Mouse (Mus musculus): Measurements from ENCODE around the gene Msx1. TPM values are rescaled to one million over a fixed set of nuclear protein-coding genes. Genes with fewer than 3 reads are reported as not detected.
"Not testable (repeated sequence)": the region's sequence is repeated elsewhere in the genome, so short reads cannot be mapped to it uniquely, and the experiment has no call there.

The Msx1 gene
- total and polyA plus RNA-seq, 3 experiments, result 2.3 to 3.7 (median 3.1) TPM

DNA sequence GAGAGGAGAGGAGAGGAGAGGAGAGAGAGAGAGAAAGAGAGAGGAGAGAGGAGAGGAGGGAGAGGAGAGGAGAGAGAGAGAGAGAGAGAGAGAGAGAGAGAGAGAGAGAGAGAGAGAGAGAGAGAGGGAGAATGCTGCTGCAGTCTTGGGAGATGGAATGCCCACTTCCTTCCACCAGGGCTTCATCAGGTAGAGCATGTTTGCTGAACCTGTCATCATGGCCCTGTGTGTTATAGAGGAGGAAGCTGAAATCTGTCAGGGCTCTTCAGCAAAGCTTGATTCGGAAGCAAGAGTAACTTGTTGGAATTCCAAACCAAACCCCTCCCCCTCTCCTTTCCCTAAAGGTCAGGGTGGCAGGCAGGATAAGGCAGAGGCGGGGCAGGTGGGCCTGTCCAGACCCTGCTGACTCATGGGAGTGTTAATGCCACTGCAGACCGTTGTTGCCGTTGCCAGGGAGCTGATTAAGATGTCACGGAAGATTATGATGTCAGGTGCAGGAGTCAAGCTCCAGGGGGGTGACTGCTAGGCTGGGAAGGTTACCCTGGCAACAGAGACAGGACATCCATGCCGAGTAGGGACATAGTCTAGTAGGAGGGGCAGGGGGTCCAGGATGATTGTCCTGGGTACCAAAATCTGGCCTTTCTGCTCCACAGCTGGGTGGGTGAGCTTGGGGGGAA lies 11.3 kb upstream of the Msx1 start:
- WGBS, result 7% methylated on average over 6 of the region's 6 CpGs
- H3K79me2 ChIP-seq (replicated peaks; ENCODE audit: control insufficient read depth, insufficient read depth, low read length), result no peaks in the 10 kb centered on the region
- H3K27me3 ChIP-seq (ENCODE audit: control insufficient read depth, insufficient read depth, low read length), result peaks cover 18% of the 10 kb centered on the region
- DNase-seq, result no peak
- H3K9ac ChIP-seq (ENCODE audit: low read depth, low read length), result no peak overlapping the region
- H3K4me1 ChIP-seq (ENCODE audit: control insufficient read depth, insufficient read depth, low read length), result no peaks in the 10 kb centered on the region
- H3K4me3 ChIP-seq, result no peak overlapping the region
- TF ChIP-seq CTCF (IDR thresholded peaks at IDR 0.05) (no peak), EP300 (IDR thresholded peaks at IDR 0.05; ENCODE audit: insufficient read depth, low read depth, low read length) (no peak), POLR2A (IDR thresholded peaks at IDR 0.05; ENCODE audit: insufficient read depth, low read depth, low read length) (no peak)
- H3K27ac ChIP-seq, result no peak overlapping the region
- intact Hi-C loops (cut with DNase I), result no loop called here
- H3K36me3 ChIP-seq (ENCODE audit: control insufficient read depth, insufficient read depth, low read length), result no peaks in the 10 kb centered on the region

GRCm38 (mm10) chr5:37832766-37833165 lies 8.4 kb upstream of the Msx1 start:
- 26% methylated on average over 6 of the region's 6 CpGs for WGBS
- H3K4me1 ChIP-seq (ENCODE audit: control insufficient read depth, insufficient read depth, low read length), result no peaks in the 10 kb centered on the region
- TF ChIP-seq POLR2A (IDR thresholded peaks at IDR 0.05; ENCODE audit: insufficient read depth, low read depth, low read length) (no peak), CTCF (IDR thresholded peaks at IDR 0.05) (no peak), EP300 (IDR thresholded peaks at IDR 0.05; ENCODE audit: insufficient read depth, low read depth, low read length) (no peak)
- no peak overlapping the region for H3K27ac ChIP-seq
- H3K27me3 ChIP-seq (ENCODE audit: control insufficient read depth, insufficient read depth, low read length), result peaks cover 28% of the 10 kb centered on the region
- no peak overlapping the region for H3K4me3 ChIP-seq
- H3K79me2 ChIP-seq (replicated peaks; ENCODE audit: control insufficient read depth, insufficient read depth, low read length), result no peaks in the 10 kb centered on the region
- DNase-seq, result no peak
- H3K9ac ChIP-seq (ENCODE audit: low read depth, low read length), result no peak overlapping the region
- no peaks in the 10 kb centered on the region for H3K36me3 ChIP-seq (ENCODE audit: control insufficient read depth, insufficient read depth, low read length)
- intact Hi-C loops (cut with DNase I), result no loop called here

DNA sequence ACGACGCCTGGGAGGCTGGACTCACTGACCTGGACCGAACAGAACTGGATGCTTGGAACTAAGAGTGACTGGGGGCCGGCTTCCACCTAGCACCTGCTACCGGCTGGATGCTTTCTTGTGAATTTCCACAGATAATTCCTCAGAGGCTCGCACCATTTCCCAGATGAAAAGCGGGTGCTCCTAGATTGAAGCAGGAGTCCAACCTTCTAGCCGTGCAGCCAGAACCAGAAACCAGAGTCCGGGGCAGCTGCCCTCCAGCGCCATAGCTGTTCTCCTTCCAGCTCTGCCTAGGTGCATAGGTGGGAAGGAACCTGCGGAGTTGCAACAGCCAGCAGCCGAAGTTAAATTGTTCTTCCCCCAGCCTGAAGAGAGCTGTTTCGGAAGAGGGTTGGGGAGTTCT lies 7.6 kb upstream of the Msx1 start:
- intact Hi-C loops (cut with DNase I), result no loop called here
- DNase-seq, result no peak
- H3K27me3 ChIP-seq (ENCODE audit: control insufficient read depth, insufficient read depth, low read length), result peaks cover 30% of the 10 kb centered on the region
- no peak overlapping the region for H3K9ac ChIP-seq (ENCODE audit: low read depth, low read length)
- WGBS, result 13% methylated on average over 13 of the region's 13 CpGs
- TF ChIP-seq EP300 (IDR thresholded peaks at IDR 0.05; ENCODE audit: insufficient read depth, low read depth, low read length) (no peak), CTCF (IDR thresholded peaks at IDR 0.05) (no peak)
- H3K4me3 ChIP-seq, result no peak overlapping the region
- no peaks in the 10 kb centered on the region for H3K4me1 ChIP-seq (ENCODE audit: control insufficient read depth, insufficient read depth, low read length)
- H3K36me3 ChIP-seq (ENCODE audit: control insufficient read depth, insufficient read depth, low read length), result no peaks in the 10 kb centered on the region
- no peaks in the 10 kb centered on the region for H3K79me2 ChIP-seq (replicated peaks; ENCODE audit: control insufficient read depth, insufficient read depth, low read length)
- H3K27ac ChIP-seq, result no peak overlapping the region

- DNase-seq; intact Hi-C loops (cut with DNase I); H3K79me2 ChIP-seq (replicated peaks; ENCODE audit: control insufficient read depth, insufficient read depth, low read length); H3K9ac ChIP-seq (ENCODE audit: low read depth, low read length); H3K27ac ChIP-seq; H3K4me1 ChIP-seq (ENCODE audit: control insufficient read depth, insufficient read depth, low read length); H3K36me3 ChIP-seq (ENCODE audit: control insufficient read depth, insufficient read depth, low read length); H3K4me3 ChIP-seq: not testable (repeated sequence)
- peaks cover 35% of the 10 kb centered on the region for H3K27me3 ChIP-seq (ENCODE audit: control insufficient read depth, insufficient read depth, low read length)
- 16% methylated on average over 6 of the region's 7 CpGs for WGBS
These were observed 6.1 kb upstream of the Msx1 start for GRCm38 (mm10) chr5:37830436-37830835.

- Histone ChIP-seq H3K9ac (ENCODE audit: low read depth, low read length) (no peak overlapping the region), H3K27me3 (ENCODE audit: control insufficient read depth, insufficient read depth, low read length) (peaks cover 37% of the 10 kb centered on the region), H3K36me3 (ENCODE audit: control insufficient read depth, insufficient read depth, low read length) (no peaks in the 10 kb centered on the region), H3K79me2 (replicated peaks; ENCODE audit: control insufficient read depth, insufficient read depth, low read length) (no peaks in the 10 kb centered on the region), H3K4me1 (ENCODE audit: control insufficient read depth, insufficient read depth, low read length) (no peaks in the 10 kb centered on the region; the same call in 1 of the 2 replicates), H3K27ac (no peak overlapping the region), H3K4me3 (no peak overlapping the region)
- DNase-seq, result no peak
- no peak for TF ChIP-seq POLR2A (IDR thresholded peaks at IDR 0.05; ENCODE audit: insufficient read depth, low read depth, low read length)
- TF ChIP-seq EP300 (IDR thresholded peaks at IDR 0.05; ENCODE audit: insufficient read depth, low read depth, low read length), result no peak
- no peak for TF ChIP-seq CTCF (IDR thresholded peaks at IDR 0.05)
- intact Hi-C loops (cut with DNase I), result no loop called here
- 7% methylated on average over 4 of the region's 4 CpGs for WGBS
These were observed 5.5 kb upstream of the Msx1 start for GRCm38 (mm10) chr5:37829926-37830325.

DNA sequence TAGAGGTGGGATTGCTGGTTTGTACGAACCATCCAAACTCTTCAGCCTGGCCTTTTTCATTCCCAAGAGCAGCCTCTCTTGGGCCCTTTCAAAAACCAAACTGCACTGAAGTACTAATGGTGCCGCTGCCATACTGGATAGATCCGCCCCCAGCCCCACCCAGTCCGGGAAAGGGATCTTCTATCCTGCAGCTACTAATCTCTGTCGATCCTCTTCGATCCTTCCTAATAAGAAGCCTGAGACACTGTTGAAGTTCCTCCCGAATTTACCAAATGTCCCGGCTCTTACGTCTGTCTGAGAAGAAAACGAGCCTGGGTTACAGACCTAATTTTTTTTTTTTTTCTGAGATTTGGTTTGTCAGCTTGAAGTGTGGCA lies 4.9 kb upstream of the Msx1 start:
- H3K27me3 ChIP-seq (ENCODE audit: control insufficient read depth, insufficient read depth, low read length), result peaks cover 37% of the 10 kb centered on the region
- no peak overlapping the region for H3K9ac ChIP-seq (ENCODE audit: low read depth, low read length)
- TF ChIP-seq POLR2A (IDR thresholded peaks at IDR 0.05; ENCODE audit: insufficient read depth, low read depth, low read length) (no peak), EP300 (IDR thresholded peaks at IDR 0.05; ENCODE audit: insufficient read depth, low read depth, low read length) (no peak), CTCF (IDR thresholded peaks at IDR 0.05) (no peak)
- H3K79me2 ChIP-seq (replicated peaks; ENCODE audit: control insufficient read depth, insufficient read depth, low read length), result no peaks in the 10 kb centered on the region
- intact Hi-C loops (cut with DNase I), result no loop called here
- H3K36me3 ChIP-seq (ENCODE audit: control insufficient read depth, insufficient read depth, low read length), result no peaks in the 10 kb centered on the region
- 15% methylated on average over 10 of the region's 10 CpGs for WGBS
- H3K27ac ChIP-seq, result no peak overlapping the region
- no peak overlapping the region for H3K4me3 ChIP-seq
- DNase-seq, result no peak
- H3K4me1 ChIP-seq (ENCODE audit: control insufficient read depth, insufficient read depth, low read length), result no peaks in the 10 kb centered on the region; the same call in 1 of the 2 replicates
